Mouse (Mus musculus) myocyte (in vitro differentiated cells): ENCODE measurements around the gene Sap30bp. TPM values are rescaled to one million over a fixed set of nuclear protein-coding genes. Genes with fewer than 3 reads are reported as not detected.

ENCODE experiments used
- H3K27me3 ChIP-seq: one replicate; pipeline ENCODE4 v1.6.1; 2011; ENCODE audit not compliant: control insufficient read depth, insufficient read depth, insufficient read length
- H3K36me3 ChIP-seq: one replicate; pipeline ENCODE4 v1.6.1; 2011; ENCODE audit not compliant: control insufficient read depth, insufficient read depth
- H3K4me2 ChIP-seq: one replicate; pipeline ENCODE4 v1.6.1; 2011; ENCODE audit warnings: low read depth, control low read depth
- H3K4me3 ChIP-seq: one replicate; pipeline ENCODE4 v1.5.1; 2011; ENCODE audit warnings: mild to moderate bottlenecking, control low read depth, moderate library complexity
- H3K79me2 ChIP-seq: one replicate; pipeline ENCODE4 v1.6.1; 2011; ENCODE audit not compliant: control insufficient read depth, insufficient read depth
- H3ac ChIP-seq: one replicate; pipeline ENCODE4 v1.6.1; 2011; ENCODE audit not compliant: control insufficient read depth, insufficient read length
- CEBPB ChIP-seq: IDR thresholded peaks from 2 replicates; pipeline ENCODE4 v1.6.1; 2011; ENCODE audit warnings: mild to moderate bottlenecking, moderate library complexity; ENCODE audit not compliant: poor library complexity, insufficient read depth, severe bottlenecking
- E2F4 ChIP-seq: IDR thresholded peaks from one replicate; pipeline ENCODE4 v1.6.1; 2011; ENCODE audit warnings: mild to moderate bottlenecking, control low read depth, moderate library complexity; ENCODE audit not compliant: insufficient read depth
- MAX ChIP-seq: IDR thresholded peaks from one replicate; pipeline ENCODE4 v1.6.1; 2011; ENCODE audit warnings: low read depth, mild to moderate bottlenecking, control low read depth
- MYOD1 ChIP-seq, 3 experiments: IDR thresholded peaks; one replicate each; pipeline ENCODE4 v1.6.1; 2011; ENCODE audit warnings: control low read depth in 2 of 3, low read depth in 2 of 3, mild to moderate bottlenecking in 2 of 3, moderate library complexity in 1 of 3; ENCODE audit not compliant: insufficient read length in 2 of 3, control insufficient read depth in 1 of 3
- MYOG ChIP-seq, 3 experiments: IDR thresholded peaks; one replicate each; pipeline ENCODE4 v1.6.1; 2011; ENCODE audit warnings: control low read depth in 2 of 3, low read depth in 2 of 3, mild to moderate bottlenecking in 2 of 3; ENCODE audit not compliant: insufficient read length in 2 of 3, control insufficient read depth in 1 of 3, insufficient read depth in 1 of 3
- POLR2A ChIP-seq: IDR thresholded peaks from one replicate; pipeline ENCODE4 v1.6.1; 2011; ENCODE audit warnings: low read depth, mild to moderate bottlenecking, control low read depth, moderate library complexity; ENCODE audit not compliant: insufficient read length
- POLR2AphosphoS2 ChIP-seq: IDR thresholded peaks from one replicate; pipeline ENCODE4 v1.6.1; 2011; ENCODE audit warnings: low read depth, control low read depth; ENCODE audit not compliant: insufficient read length
- REST ChIP-seq: IDR thresholded peaks from one replicate; pipeline ENCODE4 v1.6.1; 2011; ENCODE audit warnings: mild to moderate bottlenecking, control low read depth, moderate library complexity; ENCODE audit not compliant: insufficient read depth, insufficient read length
- SRF ChIP-seq: IDR thresholded peaks from one replicate; pipeline ENCODE4 v1.6.1; 2011; ENCODE audit warnings: low read depth; ENCODE audit not compliant: control insufficient read depth, insufficient read length
- TCF12 ChIP-seq: IDR thresholded peaks from one replicate; pipeline ENCODE4 v1.6.1; 2011; ENCODE audit warnings: mild to moderate bottlenecking, control low read depth; ENCODE audit not compliant: poor library complexity, insufficient read depth, severe bottlenecking
- TCF3 ChIP-seq: IDR thresholded peaks from one replicate; pipeline ENCODE4 v1.6.1; 2011; ENCODE audit warnings: low read depth, control low read depth; ENCODE audit not compliant: insufficient read length
- USF1 ChIP-seq: IDR thresholded peaks from one replicate; pipeline ENCODE4 v1.6.1; 2011; ENCODE audit warnings: low read depth, mild to moderate bottlenecking, control low read depth, moderate library complexity
- polyA plus RNA-seq: library from polyadenylated mRNA; unstranded; fragments of >200 nt; fragmentation: generic; extraction: Trizol; gene quantifications from one replicate; pipeline ENCODE4 v1.2.1, GENCODE M21; 2012; ENCODE audit warnings: missing spikeins

Gene Sap30bp
- polyA plus RNA-seq, 1 experiment: 84.9 TPM

- TF ChIP-seq SRF (no peak), TCF3 (no peak), USF1 (no peak), MYOG (IDR thresholded peaks at IDR 0.05; ENCODE audit: control insufficient read depth in 1 of 3, insufficient read depth in 1 of 3, insufficient read length in 2 of 3, low read depth in 2 of 3) (no peak), MAX (no peak), REST (no peak), POLR2AphosphoS2 (no peak), E2F4 (no peak), POLR2A (no peak), TCF12 (no peak), MYOD1 (IDR thresholded peaks at IDR 0.05; ENCODE audit: control insufficient read depth in 1 of 3, insufficient read length in 2 of 3, low read depth in 2 of 3) (no peak), CEBPB (no peak)
- Histone ChIP-seq H3K36me3 (no peaks in the 10 kb centered on the region), H3K27me3 (no peaks in the 10 kb centered on the region), H3K79me2 (no peaks in the 10 kb centered on the region), H3K4me2 (no peak overlapping the region), H3K4me3 (no peak overlapping the region), H3ac (no peak overlapping the region)
These were observed 56.6 kb downstream of the Sap30bp start for GRCm38 (mm10) chr11:115989686-115990085.

GRCm38 (mm10) chr11:115992098-115992497 is 59.0 kb downstream of the Sap30bp start:
- Histone ChIP-seq H3K4me3 (no peak overlapping the region), H3K27me3 (no peaks in the 10 kb centered on the region), H3K79me2 (no peaks in the 10 kb centered on the region), H3ac (no peak overlapping the region), H3K4me2 (no peak overlapping the region), H3K36me3 (no peaks in the 10 kb centered on the region)
- TF ChIP-seq TCF12 (no peak), USF1 (no peak), TCF3 (no peak), CEBPB (no peak), POLR2AphosphoS2 (no peak), REST (no peak), MYOG (IDR thresholded peaks at IDR 0.05; ENCODE audit: control insufficient read depth in 1 of 3, insufficient read depth in 1 of 3, insufficient read length in 2 of 3, low read depth in 2 of 3) (no peak), POLR2A (no peak)

- no peaks in the 10 kb centered on the region for H3K36me3 ChIP-seq
- TF ChIP-seq MYOD1 (IDR thresholded peaks at IDR 0.05; ENCODE audit: control insufficient read depth in 1 of 3, insufficient read length in 2 of 3, low read depth in 2 of 3): no peak
- TF ChIP-seq MYOG (IDR thresholded peaks at IDR 0.05; ENCODE audit: control insufficient read depth in 1 of 3, insufficient read depth in 1 of 3, insufficient read length in 2 of 3, low read depth in 2 of 3): no peak
- no peak for TF ChIP-seq POLR2A
- no peaks in the 10 kb centered on the region for H3K79me2 ChIP-seq
- no peak overlapping the region for H3ac ChIP-seq
- no peak overlapping the region for H3K4me2 ChIP-seq
- no peaks in the 10 kb centered on the region for H3K27me3 ChIP-seq
- no peak overlapping the region for H3K4me3 ChIP-seq
These were observed 62.2 kb downstream of the Sap30bp start for GRCm38 (mm10) chr11:115995256-115995655.

- H3K4me3 ChIP-seq: no peak overlapping the region
- no peak overlapping the region for H3K4me2 ChIP-seq
- no peak for TF ChIP-seq CEBPB
- no peak for TF ChIP-seq SRF
- TF ChIP-seq USF1: no peak
- no peak for TF ChIP-seq E2F4
- TF ChIP-seq MAX: no peak
- H3K36me3 ChIP-seq: no peaks in the 10 kb centered on the region
- H3K27me3 ChIP-seq: no peaks in the 10 kb centered on the region
- no peaks in the 10 kb centered on the region for H3K79me2 ChIP-seq
- H3ac ChIP-seq: no peak overlapping the region
These were observed 64.0 kb downstream of the Sap30bp start for GRCm38 (mm10) chr11:115997047-115997446.

GRCm38 (mm10) chr11:115997662-115998061 is 64.6 kb downstream of the Sap30bp start:
- Histone ChIP-seq H3ac (no peak overlapping the region), H3K4me2 (no peak overlapping the region), H3K27me3 (no peaks in the 10 kb centered on the region), H3K36me3 (no peaks in the 10 kb centered on the region), H3K79me2 (no peaks in the 10 kb centered on the region), H3K4me3 (no peak overlapping the region)
- TF ChIP-seq REST: no peak
- TF ChIP-seq TCF12: no peak
- no peak for TF ChIP-seq MAX
- TF ChIP-seq CEBPB: no peak
- no peak for TF ChIP-seq POLR2A
- TF ChIP-seq USF1: no peak
- no peak for TF ChIP-seq TCF3
- TF ChIP-seq SRF: no peak
- TF ChIP-seq MYOG (IDR thresholded peaks at IDR 0.05; ENCODE audit: control insufficient read depth in 1 of 3, insufficient read depth in 1 of 3, insufficient read length in 2 of 3, low read depth in 2 of 3): no peak
- no peak for TF ChIP-seq MYOD1 (IDR thresholded peaks at IDR 0.05; ENCODE audit: control insufficient read depth in 1 of 3, insufficient read length in 2 of 3, low read depth in 2 of 3)
